Mouse (Mus musculus): ENCODE measurements around the gene Med25.
"Not testable (repeated sequence)": the region's sequence is repeated elsewhere in the genome, so short reads cannot be mapped to it uniquely, and the experiment has no call there.

The Med25 gene

GRCm38 (mm10) chr7:44891611-44892010 is 901 bp downstream of the Med25 start:
- DNase-seq (ENCODE audit: low spot score): no peak

DNA sequence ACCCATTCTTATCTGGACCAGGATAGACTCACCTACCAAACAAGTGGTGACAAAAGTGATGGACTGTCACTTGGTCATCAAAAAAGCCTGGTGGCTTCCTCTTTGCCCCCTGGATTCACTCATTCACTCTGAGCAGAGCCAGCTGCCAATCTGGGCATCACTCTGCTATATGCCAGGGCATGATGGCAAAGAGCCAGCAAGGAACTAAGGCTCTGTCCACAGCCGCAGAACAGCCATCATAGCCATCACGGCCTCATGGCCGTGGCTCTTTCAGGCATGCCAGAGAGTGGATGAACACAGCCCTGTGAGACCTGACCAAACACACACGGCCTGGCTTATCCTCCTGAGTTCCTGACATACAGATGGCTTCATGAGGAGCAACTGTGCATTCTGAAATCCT is 1.8 kb downstream of the Med25 start:
- DNase-seq (ENCODE audit: low spot score): no peak

DNA sequence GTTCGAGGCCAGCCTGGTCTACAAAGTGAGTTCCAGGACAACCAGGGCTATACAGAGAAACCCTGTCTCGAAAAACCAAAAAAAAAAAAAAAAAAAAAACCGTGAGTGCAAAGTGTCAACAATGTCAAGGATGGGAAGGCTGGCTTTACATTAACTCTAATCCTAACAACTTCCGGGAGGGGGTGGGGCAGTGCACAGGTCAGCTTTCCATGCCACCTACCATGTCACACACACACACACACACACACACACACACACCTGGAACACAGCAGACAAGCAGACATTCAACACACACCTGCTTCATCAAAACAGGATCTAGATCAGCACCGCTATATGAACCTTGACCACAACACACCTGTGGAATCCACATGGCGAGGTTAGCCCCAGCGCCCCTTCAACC is 2.3 kb downstream of the Med25 start:
- no peak for DNase-seq (ENCODE audit: low spot score)

DNA sequence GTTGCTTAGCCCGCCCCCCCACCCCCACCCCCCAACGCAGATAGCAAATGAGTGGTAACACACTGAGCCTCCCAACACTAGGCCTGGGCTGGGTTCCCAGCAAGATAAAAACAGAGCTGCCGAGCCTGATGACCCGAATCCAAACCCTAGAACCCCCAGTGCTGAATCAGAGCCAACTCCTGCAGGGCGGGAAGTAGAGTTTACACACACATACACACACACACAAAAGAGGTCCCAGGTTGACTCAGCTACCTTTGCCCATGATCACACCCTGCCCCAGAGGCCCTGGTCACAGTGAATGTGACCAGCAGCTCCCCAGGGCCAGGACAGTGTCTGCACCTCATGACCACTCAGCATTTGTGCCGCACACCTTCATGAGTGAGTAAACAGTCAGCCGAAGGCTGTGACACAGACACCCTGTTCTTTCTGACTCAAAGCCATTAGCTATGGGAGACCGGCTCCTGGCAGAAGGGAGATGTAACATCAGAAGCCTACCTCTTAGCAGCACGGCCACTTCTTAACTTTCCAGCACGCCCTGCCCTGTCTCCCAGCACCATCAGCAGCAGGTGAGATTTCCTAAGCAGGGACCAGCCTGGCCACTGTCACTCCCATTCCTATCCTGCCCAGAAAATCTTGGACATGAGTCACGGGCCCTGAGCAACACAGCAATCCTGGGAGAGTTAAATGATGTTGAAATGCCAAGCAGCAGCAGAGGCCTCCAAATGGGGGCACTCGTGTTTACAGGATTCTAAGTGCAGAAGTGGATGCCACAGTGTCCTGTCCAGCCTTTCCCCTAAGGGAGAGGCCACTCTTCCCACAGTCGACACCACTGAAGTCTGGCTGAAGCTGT is 4.0 kb downstream of the Med25 start:
- no peak for DNase-seq (ENCODE audit: low spot score)

- no peak for DNase-seq (ENCODE audit: low spot score)
Measured at GRCm38 (mm10) chr7:44886964-44887363, 5.5 kb downstream of the Med25 start.

GRCm38 (mm10) chr7:44884637-44885036 is 7.9 kb downstream of the Med25 start:
- DNase-seq (ENCODE audit: low spot score): no peak

- no peak for DNase-seq (ENCODE audit: low spot score)
Measured at GRCm38 (mm10) chr7:44883036-44883435, 9.5 kb downstream of the Med25 start.

DNA sequence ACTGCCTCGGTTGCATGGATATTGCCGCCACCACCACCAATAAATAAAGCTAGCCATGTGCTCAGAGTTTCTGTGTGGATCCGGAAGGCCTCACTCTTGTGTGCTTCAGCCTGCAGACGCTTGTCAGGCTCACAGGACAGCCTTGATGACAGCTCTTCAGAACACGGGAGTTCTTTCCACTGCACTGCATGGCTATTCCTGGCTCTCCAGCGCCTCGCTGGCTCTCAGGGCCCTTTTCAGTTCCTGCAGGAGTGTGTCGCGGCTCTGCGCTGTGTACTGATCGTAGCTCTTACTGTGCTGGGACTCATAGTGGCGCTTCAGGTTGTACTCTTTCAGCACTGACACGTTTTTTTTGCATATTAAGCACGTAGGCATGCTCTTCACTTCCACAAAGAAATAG is 14.7 kb downstream of the Med25 start:
- no peak for DNase-seq (ENCODE audit: low spot score)

- not testable (repeated sequence) for DNase-seq (ENCODE audit: low spot score)
Measured at GRCm38 (mm10) chr7:44871774-44872173, 20.7 kb downstream of the Med25 start.

DNA sequence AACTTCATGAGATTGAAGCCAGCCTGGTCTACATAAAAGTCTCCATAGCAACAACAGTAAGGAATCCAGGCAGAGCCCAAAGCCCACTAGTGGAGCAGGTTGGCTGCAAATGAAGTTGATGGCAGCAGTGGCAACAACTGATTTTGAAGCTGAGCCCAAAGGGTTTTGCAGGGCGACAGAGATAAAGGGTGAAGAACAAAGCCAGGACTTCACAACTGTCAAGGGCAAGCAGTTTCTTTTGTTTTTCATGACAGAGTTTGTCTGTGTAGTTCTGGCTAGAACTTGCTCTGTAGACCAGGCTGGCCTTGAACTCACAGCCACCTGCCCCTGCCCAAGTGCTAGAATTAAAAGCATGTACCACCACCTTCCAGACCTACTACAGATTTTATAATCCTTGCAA is 21.3 kb downstream of the Med25 start:
- DNase-seq (ENCODE audit: low spot score): no peak

DNA sequence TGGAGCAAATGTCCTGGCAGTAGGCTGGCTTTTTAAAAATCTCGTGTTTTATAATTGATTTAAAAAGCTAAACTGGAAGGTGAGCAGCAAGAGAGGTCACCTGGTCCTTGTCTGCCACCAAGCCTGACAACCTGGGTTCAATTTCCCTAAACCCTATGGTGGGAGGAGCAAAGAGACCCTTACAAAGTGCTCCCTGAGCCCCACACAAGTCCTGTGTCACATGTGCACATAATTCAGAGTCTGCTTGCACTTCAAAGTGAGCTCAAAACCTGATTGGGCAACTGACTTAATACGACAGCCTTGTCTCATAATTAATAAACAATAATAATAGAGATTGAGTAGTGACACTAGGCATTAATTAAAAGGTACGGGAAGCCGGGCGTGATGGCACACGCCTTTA is 21.9 kb downstream of the Med25 start:
- DNase-seq (ENCODE audit: low spot score): no peak

GRCm38 (mm10) chr7:44869697-44870528 is 22.6 kb downstream of the Med25 start, which contains the start of gene Ptov1:
Ptov1 (minus strand) TSS chr7:44869788.
- peak; percentile 81 for DNase-seq (ENCODE audit: low spot score)

DNA sequence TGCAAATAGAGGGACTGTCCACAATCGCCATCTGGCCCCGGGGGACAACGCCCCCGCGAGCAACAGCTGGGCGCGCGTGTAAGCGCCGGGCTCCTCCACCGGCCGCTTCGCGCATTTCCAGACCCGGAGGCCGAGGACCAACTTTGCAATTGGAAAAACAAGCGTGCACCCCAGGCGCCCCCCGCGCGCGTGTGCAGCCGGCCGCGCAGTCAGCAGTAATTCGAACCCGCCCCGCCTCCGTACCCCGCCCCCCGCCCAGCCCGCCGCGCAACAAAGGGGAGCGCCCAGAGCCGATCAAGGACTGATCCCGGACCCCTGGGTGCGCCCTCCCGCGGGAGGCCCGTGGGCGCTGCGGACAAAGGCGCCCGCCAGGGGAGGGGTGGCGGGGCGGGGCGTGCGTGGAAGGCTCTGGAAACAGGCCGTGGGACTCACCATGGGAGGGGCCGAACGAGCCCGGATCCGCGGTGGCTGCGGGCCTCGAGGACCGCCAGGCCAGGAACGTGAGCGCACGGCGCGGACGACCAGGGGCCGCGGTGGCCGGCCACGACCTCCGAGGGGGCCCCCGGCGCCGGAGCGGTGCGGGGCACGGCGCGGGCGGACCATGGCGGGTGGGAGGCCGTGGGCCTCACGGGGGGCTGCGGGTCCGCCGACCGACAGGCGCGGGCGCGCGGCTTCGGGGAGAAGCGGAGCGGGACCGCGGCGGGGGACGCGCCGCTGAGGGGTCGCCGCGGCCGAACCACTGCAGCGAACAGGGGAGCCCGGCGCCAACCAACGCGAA is 23.4 kb downstream of the Med25 start:
- DNase-seq (ENCODE audit: low spot score): no peak

GRCm38 (mm10) chr7:44868465-44868864 is 24.0 kb downstream of the Med25 start:
- no peak for DNase-seq (ENCODE audit: low spot score)

GRCm38 (mm10) chr7:44867802-44868201 is 24.7 kb downstream of the Med25 start:
- no peak for DNase-seq (ENCODE audit: low spot score)

GRCm38 (mm10) chr7:44867010-44867702 is 25.4 kb downstream of the Med25 start:
- no peak for DNase-seq (ENCODE audit: low spot score)

DNA sequence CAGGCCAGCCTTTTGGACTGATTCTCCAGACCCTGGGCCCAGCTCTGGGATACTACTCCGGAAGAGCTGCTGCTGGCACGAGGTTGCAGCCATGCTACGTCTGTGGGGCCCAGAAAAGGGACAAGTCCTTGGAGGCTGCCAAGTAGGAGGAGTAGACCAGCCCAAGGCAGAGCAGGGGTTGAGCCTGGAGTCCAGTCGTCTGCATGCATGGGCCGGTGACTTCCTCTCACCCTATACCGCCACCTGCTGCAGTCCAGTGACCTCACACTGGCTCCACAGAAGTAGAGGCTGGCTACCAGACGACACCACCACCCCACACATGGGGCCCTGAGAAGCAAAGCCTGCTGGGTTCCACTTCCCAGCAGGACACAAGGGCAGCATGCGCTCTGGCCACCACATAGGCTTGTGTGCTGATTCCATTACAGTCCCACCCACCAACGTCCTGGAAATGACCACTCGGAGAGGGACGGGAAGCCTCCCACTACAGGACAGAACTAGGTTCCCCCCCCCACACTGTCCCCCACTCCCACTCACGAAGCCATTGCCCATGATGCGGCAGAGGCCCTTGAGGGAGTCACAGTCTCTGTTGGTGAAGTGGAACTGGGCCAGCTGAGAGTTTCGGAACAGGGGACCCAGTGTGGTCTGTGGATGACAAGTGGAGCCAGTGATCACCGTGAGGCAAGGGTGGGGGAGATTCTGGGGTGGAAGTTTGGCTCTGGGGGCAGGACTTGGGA is 26.1 kb downstream of the Med25 start:
- no peak for DNase-seq (ENCODE audit: low spot score)

- no peak for DNase-seq (ENCODE audit: low spot score)
Measured at GRCm38 (mm10) chr7:44864595-44865542, 27.6 kb downstream of the Med25 start.

DNA sequence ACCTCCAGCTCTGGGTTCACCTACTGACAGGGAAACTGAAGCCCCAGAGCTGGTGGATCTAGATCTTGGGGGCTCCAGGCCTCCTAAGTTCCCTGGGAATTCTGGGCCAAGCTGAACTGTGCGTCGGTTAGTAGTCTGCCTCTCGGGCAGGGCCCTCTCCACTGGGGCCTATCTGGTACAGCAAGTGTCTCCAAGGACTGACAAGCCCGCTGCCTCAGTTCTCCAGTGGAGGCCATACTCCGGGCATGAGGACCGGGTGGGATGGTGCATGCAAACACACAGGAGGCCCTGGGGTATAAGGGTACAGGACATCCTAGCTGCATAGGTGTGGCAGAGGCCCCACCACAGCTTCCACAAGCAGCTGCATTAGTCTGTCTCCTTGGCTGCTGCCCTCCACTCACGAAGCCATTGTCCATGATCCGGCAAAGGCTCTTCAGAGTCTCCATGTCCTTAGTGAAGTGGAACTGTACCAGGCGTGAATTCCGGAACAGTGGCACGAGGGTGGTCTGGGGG is 28.5 kb downstream of the Med25 start:
- no peak for DNase-seq (ENCODE audit: low spot score)

DNA sequence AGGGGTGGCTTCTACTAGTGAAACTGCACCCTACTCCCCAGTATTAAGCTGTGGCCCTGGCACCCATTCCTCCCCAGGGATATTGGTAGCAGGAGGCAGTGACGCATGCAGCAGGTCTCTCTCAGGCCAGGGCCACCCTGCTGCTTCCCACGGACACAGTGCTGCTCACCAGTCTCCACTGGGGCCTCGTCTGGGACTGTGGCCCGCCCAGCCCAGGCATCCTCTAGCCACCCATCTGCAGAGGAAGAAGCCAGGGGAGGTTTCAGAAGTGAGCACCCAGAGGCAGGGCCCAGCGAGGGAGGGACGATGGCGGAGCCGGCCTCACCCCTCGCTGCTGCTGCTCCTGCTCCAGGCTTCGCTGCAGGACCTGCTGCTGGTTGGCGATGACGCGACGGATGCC is 29.3 kb downstream of the Med25 start:
- DNase-seq (ENCODE audit: low spot score): no peak

Data from c-Kit-positive CD71-positive TER-119-positive erythroid progenitor cells, embryonic 14.5 days (primary cell).